Mouse (Mus musculus) midbrain, embryonic 13.5 days (tissue): ENCODE results near the gene Rnaset2a. TPM values are rescaled to one million over a fixed set of nuclear protein-coding genes. Genes with fewer than 3 reads are reported as not detected.
"Not testable (repeated sequence)": the region's sequence is repeated elsewhere in the genome, so short reads cannot be mapped to it uniquely, and the experiment has no call there.

Experiments used
- ATAC-seq: fragments of 200-750 bp; cut with Nextera tagmentation; 2 replicates; pipeline ENCODE4 v1.8.0; 2017; ENCODE audit warnings: mild to moderate bottlenecking, moderate TSS enrichment, moderate library complexity
- H3K27ac ChIP-seq: fragments of 300-500 bp; sonication (generic); 2 replicates; pipeline ENCODE4 v1.5.1; 2015; ENCODE audit warnings: inconsistent platforms, mild to moderate bottlenecking, moderate library complexity
- H3K27me3 ChIP-seq: fragments of 300-500 bp; sonication (generic); 2 replicates; pipeline ENCODE4 v1.6.1; 2015; ENCODE audit warnings: mild to moderate bottlenecking, inconsistent platforms
- H3K36me3 ChIP-seq: fragments of 300-500 bp; sonication (generic); 2 replicates; pipeline ENCODE4 v1.6.1; 2015; ENCODE audit warnings: mild to moderate bottlenecking, inconsistent platforms
- H3K4me1 ChIP-seq: fragments of 300-500 bp; sonication (generic); replicated peaks from 2 replicates; pipeline ENCODE4 v1.6.1; 2015; ENCODE audit warnings: inconsistent platforms
- H3K4me2 ChIP-seq: fragments of 300-500 bp; sonication (generic); replicated peaks from 2 replicates; pipeline ENCODE4 v1.6.1; 2015; ENCODE audit warnings: moderate library complexity, mild to moderate bottlenecking, inconsistent platforms
- H3K4me3 ChIP-seq: fragments of 300-500 bp; sonication (generic); replicated peaks from 2 replicates; pipeline ENCODE4 v1.5.1; 2015; ENCODE audit warnings: mild to moderate bottlenecking, inconsistent platforms
- H3K9ac ChIP-seq: fragments of 300-500 bp; sonication (generic); replicated peaks from 2 replicates; pipeline ENCODE4 v1.6.1; 2015; ENCODE audit warnings: mild to moderate bottlenecking, inconsistent platforms
- H3K9me3 ChIP-seq: fragments of 300-500 bp; sonication (generic); 2 replicates; pipeline ENCODE4 v1.6.1; 2016; ENCODE audit warnings: mild to moderate bottlenecking, inconsistent platforms
- WGBS: fragments of 180-500 bp; shearing (Covaris S2); methylation state at CpG from one replicate; pipeline ENCODE4 v1.1.7; 2015; 5-methylcytosine and 5-hydroxymethylcytosine counted together
- polyA plus RNA-seq: library from polyadenylated mRNA; unstranded; fragments of >200 nt; fragmentation: Nextera tagmentation; extraction: Ambion mirVana; gene quantifications from 2 replicates; pipeline ENCODE4 v1.2.1, GENCODE M21; 2015

The Rnaset2a gene
- polyA plus RNA-seq, 1 experiment from 2014 or later, result 11.5 TPM

DNA sequence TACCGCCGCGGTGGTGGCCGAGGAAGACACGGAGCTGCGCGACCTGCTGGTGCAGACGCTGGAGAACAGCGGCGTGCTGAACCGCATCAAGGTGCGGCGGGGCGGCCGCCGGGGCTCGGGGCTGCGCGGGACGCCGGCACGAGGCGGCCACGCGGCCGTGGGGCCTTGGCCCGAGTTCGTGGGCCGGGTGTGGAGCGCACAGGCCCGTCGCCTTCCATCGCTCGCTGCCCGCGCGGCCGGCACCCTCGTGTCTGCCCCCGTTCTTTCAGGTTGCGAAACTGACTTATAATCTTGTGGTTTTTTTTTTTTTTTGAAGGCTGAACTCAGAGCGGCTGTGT is 17.7 kb upstream of the Rnaset2a start:
- 0% methylated on average over 42 of the region's 42 CpGs for WGBS

DNA sequence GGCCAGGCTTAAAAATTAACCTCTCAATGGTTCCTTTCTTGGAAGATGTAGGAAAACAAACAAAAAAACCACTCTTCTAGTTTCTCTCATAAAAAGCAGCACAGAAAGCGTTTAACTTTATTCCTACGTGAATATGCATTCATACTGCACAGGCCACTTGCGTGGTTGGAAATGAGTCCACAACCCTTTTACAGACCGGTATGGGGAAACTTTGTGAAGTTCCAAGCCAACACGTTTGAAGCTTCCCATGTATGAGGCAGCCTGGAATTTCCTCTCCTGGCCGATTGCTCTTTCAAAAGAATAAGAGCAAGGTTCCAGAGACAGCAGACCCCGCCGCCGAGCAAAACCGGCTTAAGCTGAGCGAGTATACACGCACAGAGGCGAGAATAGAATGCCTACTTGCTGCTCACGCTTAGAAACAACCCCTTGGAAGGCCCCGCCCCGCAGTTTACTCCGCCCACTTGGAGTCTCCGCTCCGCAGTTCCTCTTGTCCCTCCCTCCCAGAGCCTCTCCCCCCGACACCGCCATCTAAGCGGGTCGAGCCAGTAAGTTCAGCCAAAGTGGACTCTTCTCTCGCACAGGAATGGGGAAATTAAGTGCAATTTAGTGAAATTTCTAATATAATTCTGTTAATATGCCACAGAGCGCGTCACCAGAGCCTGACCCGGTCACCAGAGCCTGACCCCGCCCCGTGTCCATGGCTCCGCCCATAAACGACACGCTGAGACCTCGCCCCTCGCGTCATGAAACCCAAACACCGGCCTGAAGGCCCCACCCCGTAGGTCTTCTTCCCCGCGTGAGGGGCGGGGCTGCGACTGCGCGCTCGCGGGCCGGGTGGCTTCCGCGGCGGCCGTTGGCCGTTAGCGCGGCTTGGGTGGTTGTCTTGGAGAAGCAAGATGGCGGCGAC is 17.1 kb upstream of the Rnaset2a start, which contains the start of gene Fgfr1op:
Gene Fgfr1op (plus strand): TSS at position 801 of the 907 bp plus-strand sequence.
- ATAC-seq, result peak; percentile 98
- Histone ChIP-seq H3K9ac (peak within 1 kb of the TSS; percentile 67; the same call in 1 of the 2 replicates), H3K27ac (peak within 1 kb of the TSS; percentile 68; the same call in 1 of the 2 replicates), H3K4me2 (peak within 1 kb of the TSS; percentile 55), H3K4me3 (peak within 1 kb of the TSS; percentile 55)
- not testable (repeated sequence) for H3K36me3 ChIP-seq, H3K27me3 ChIP-seq, H3K4me1 ChIP-seq, H3K9me3 ChIP-seq
- 1% methylated on average over 17 of the region's 55 CpGs for WGBS

More for the DNA sequence above, 17.7 kb upstream of the Rnaset2a start:
- Histone ChIP-seq H3K4me2 (peak overlapping the region; percentile 55), H3K36me3 (peaks cover 11% of the 10 kb centered on the region), H3K27ac (peak overlapping the region; percentile 68; the same call in 1 of the 2 replicates), H3K4me3 (peak overlapping the region; percentile 55), H3K9ac (peak overlapping the region; percentile 67; the same call in 1 of the 2 replicates)
- ATAC-seq, H3K27me3 ChIP-seq, H3K4me1 ChIP-seq, H3K9me3 ChIP-seq: not testable (repeated sequence)

- not testable (repeated sequence) for H3K9me3 ChIP-seq, H3K4me2 ChIP-seq, H3K27ac ChIP-seq, H3K27me3 ChIP-seq, H3K4me1 ChIP-seq, H3K36me3 ChIP-seq, H3K4me3 ChIP-seq, H3K9ac ChIP-seq, ATAC-seq
- 47% methylated on average over 3 of the region's 3 CpGs for WGBS
Observed at GRCm38 (mm10) chr17:8160969-8161368, 13.1 kb upstream of the Rnaset2a start.

DNA sequence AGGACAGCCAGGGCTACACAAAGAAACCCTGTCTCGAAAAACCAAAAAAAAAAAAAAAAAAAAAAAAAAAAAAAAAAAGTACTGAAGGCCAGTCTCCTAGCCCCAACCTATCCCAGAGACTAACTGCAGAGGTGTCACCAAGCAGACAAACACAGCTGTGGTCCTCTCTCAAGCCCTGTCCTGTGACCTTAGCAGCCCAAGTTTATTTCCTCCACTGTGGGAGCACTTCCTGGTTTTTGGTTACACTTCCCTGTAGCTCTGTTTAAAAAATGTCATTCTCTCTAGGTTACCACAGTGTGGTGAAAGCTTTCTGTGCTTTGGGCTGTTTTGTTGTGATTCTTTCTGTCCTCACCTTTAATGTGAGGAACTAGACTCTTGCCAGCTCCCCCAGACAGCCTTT is 10.7 kb upstream of the Rnaset2a start:
- not testable (repeated sequence) for H3K27ac ChIP-seq, H3K27me3 ChIP-seq, H3K9ac ChIP-seq, ATAC-seq, H3K36me3 ChIP-seq, H3K9me3 ChIP-seq, H3K4me1 ChIP-seq, H3K4me3 ChIP-seq, H3K4me2 ChIP-seq
- WGBS, result no CpG with 5 or more reads among the region's 1 CpGs

GRCm38 (mm10) chr17:8155982-8156381 is 8.1 kb upstream of the Rnaset2a start:
- not testable (repeated sequence) for H3K36me3 ChIP-seq, H3K4me2 ChIP-seq, H3K27me3 ChIP-seq, ATAC-seq, H3K9me3 ChIP-seq, H3K4me3 ChIP-seq, H3K9ac ChIP-seq, H3K4me1 ChIP-seq, H3K27ac ChIP-seq
- no CpG with 5 or more reads among the region's 8 CpGs for WGBS

GRCm38 (mm10) chr17:8155010-8155409 is 7.1 kb upstream of the Rnaset2a start:
- H3K4me1 ChIP-seq, H3K9ac ChIP-seq, H3K4me2 ChIP-seq, H3K9me3 ChIP-seq, H3K27ac ChIP-seq, H3K36me3 ChIP-seq, H3K4me3 ChIP-seq, ATAC-seq, H3K27me3 ChIP-seq: not testable (repeated sequence)
- 95% methylated on average over 7 of the region's 7 CpGs for WGBS

- not testable (repeated sequence) for H3K27ac ChIP-seq, H3K36me3 ChIP-seq, H3K9me3 ChIP-seq, H3K27me3 ChIP-seq, H3K4me1 ChIP-seq
- H3K4me3 ChIP-seq, result peak overlapping the region; percentile 50
- peak; percentile 4; the same call in 1 of the 2 replicates for ATAC-seq
- peak overlapping the region; percentile 62 for H3K4me2 ChIP-seq
- peak overlapping the region; percentile 70; the same call in 1 of the 2 replicates for H3K9ac ChIP-seq
- WGBS, result 22% methylated on average over 5 of the region's 5 CpGs
Observed at GRCm38 (mm10) chr17:8146931-8147330, 966 bp downstream of the Rnaset2a start.

- 56% methylated on average over 13 of the region's 14 CpGs for WGBS
- H3K9ac ChIP-seq, H3K4me2 ChIP-seq, H3K4me1 ChIP-seq, ATAC-seq, H3K4me3 ChIP-seq, H3K36me3 ChIP-seq, H3K27ac ChIP-seq, H3K9me3 ChIP-seq, H3K27me3 ChIP-seq: not testable (repeated sequence)
Observed at GRCm38 (mm10) chr17:8143802-8144673, 3.9 kb downstream of the Rnaset2a start.

GRCm38 (mm10) chr17:8140210-8140609 is 7.7 kb downstream of the Rnaset2a start:
- WGBS, result 39% methylated on average over 3 of the region's 3 CpGs
- 0 out of 2 replicates have a peak, but pooled peaks have one; percentile 40 for ATAC-seq
- not testable (repeated sequence) for H3K4me1 ChIP-seq

GRCm38 (mm10) chr17:8138116-8138515 is 9.8 kb downstream of the Rnaset2a start:
- not testable (repeated sequence) for H3K4me3 ChIP-seq, H3K9me3 ChIP-seq, H3K27ac ChIP-seq, H3K9ac ChIP-seq, ATAC-seq, H3K4me2 ChIP-seq, H3K27me3 ChIP-seq, H3K36me3 ChIP-seq, H3K4me1 ChIP-seq
- 98% methylated on average over 5 of the region's 5 CpGs for WGBS

More at GRCm38 (mm10) chr17:8140210-8140609, 7.7 kb downstream of the Rnaset2a start:
- not testable (repeated sequence) for H3K4me2 ChIP-seq, H3K27ac ChIP-seq, H3K27me3 ChIP-seq, H3K9me3 ChIP-seq, H3K36me3 ChIP-seq, H3K9ac ChIP-seq, H3K4me3 ChIP-seq

- H3K36me3 ChIP-seq, H3K27me3 ChIP-seq, H3K4me1 ChIP-seq, H3K4me3 ChIP-seq, H3K9ac ChIP-seq, H3K27ac ChIP-seq, H3K4me2 ChIP-seq, ATAC-seq, H3K9me3 ChIP-seq: not testable (repeated sequence)
- WGBS, result no CpG with 5 or more reads among the region's 6 CpGs
Observed at GRCm38 (mm10) chr17:8130849-8131248, 17.0 kb downstream of the Rnaset2a start.

- H3K27me3 ChIP-seq, H3K4me1 ChIP-seq, H3K9ac ChIP-seq, H3K4me2 ChIP-seq, H3K9me3 ChIP-seq, H3K27ac ChIP-seq, H3K36me3 ChIP-seq, H3K4me3 ChIP-seq, ATAC-seq: not testable (repeated sequence)
- 87% methylated on average over 9 of the region's 9 CpGs for WGBS
Observed at GRCm38 (mm10) chr17:8129578-8129977, 18.3 kb downstream of the Rnaset2a start.
